Mouse (Mus musculus): ENCODE results near the gene Zpr1. TPM values are rescaled to one million over a fixed set of nuclear protein-coding genes. Genes with fewer than 3 reads are reported as not detected.

Zpr1 gene
- polyA plus RNA-seq, 1 experiment, result 64.6 TPM

DNA sequence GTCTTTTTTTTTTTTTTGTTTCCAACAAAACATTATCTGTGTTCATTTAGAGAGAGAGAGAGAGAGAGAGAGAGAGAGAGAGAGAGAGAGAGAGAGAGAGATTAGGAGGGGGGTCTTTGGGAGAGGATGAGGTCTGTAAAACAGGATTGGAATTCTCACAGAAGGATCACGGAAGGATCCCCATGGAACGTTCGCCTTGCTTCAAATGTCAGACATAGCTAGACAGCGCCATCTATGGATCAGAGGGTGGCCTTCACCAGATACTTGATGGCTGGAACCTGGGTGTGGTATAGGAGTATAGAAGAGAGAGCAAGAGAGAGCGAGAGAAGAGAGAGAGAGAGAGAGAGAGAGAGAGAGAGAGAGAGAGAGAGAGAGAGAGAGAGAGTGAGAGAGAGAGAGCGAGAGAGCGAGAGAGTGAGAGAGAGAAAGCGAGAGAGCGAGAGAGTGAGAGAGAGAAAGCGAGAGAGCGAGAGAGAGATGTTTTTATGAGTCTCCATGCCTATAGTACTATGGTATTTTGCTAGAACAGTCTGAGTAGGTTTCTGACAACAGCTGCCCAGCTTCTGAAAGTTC lies 26.0 kb upstream of the Zpr1 start:
- 38% methylated on average over 11 of the region's 11 CpGs for WGBS
- TF ChIP-seq CTCF (IDR thresholded peaks at IDR 0.05; ENCODE audit: control insufficient read depth, insufficient read depth, low read length), result peak; percentile 69
- TF ChIP-seq POLR2A (IDR thresholded peaks at IDR 0.05; ENCODE audit: borderline replicate concordance, control insufficient read depth, low read depth, low read length), result no peak

GRCm38 (mm10) chr9:46256177-46256576 lies 16.7 kb upstream of the Zpr1 start:
- WGBS, result 83% methylated on average over 7 of the region's 7 CpGs
- Histone ChIP-seq H3K27ac (ENCODE audit: control insufficient read depth, insufficient read depth, low read depth, low read length, poor library complexity) (no peak overlapping the region), H3K4me3 (replicated peaks; ENCODE audit: control insufficient read depth, low read depth, low read length) (no peak overlapping the region), H3K4me1 (ENCODE audit: control insufficient read depth, insufficient read depth, low read length) (peaks cover 2% of the 10 kb centered on the region; the same call in 1 of the 2 replicates)
- TF ChIP-seq CTCF (IDR thresholded peaks at IDR 0.05; ENCODE audit: control insufficient read depth, insufficient read depth, low read length), result no peak
- no peak for TF ChIP-seq POLR2A (IDR thresholded peaks at IDR 0.05; ENCODE audit: borderline replicate concordance, control insufficient read depth, low read depth, low read length)

More for the DNA sequence above, 26.0 kb upstream of the Zpr1 start:
- Histone ChIP-seq H3K4me1 (ENCODE audit: control insufficient read depth, insufficient read depth, low read length) (no peaks in the 10 kb centered on the region), H3K27ac (ENCODE audit: control insufficient read depth, insufficient read depth, low read depth, low read length, poor library complexity) (no peak overlapping the region), H3K4me3 (replicated peaks; ENCODE audit: control insufficient read depth, low read depth, low read length) (no peak overlapping the region)

- Histone ChIP-seq H3K4me1 (ENCODE audit: control insufficient read depth, insufficient read depth, low read length) (peaks cover 2% of the 10 kb centered on the region; the same call in 1 of the 2 replicates), H3K4me3 (replicated peaks; ENCODE audit: control insufficient read depth, low read depth, low read length) (no peak overlapping the region), H3K27ac (ENCODE audit: control insufficient read depth, insufficient read depth, low read depth, low read length, poor library complexity) (no peak overlapping the region)
- TF ChIP-seq POLR2A (IDR thresholded peaks at IDR 0.05; ENCODE audit: borderline replicate concordance, control insufficient read depth, low read depth, low read length) (no peak), CTCF (IDR thresholded peaks at IDR 0.05; ENCODE audit: control insufficient read depth, insufficient read depth, low read length) (no peak)
- WGBS, result 58% methylated on average over 10 of the region's 10 CpGs
These were observed 16.0 kb upstream of the Zpr1 start for GRCm38 (mm10) chr9:46256658-46257385.

DNA sequence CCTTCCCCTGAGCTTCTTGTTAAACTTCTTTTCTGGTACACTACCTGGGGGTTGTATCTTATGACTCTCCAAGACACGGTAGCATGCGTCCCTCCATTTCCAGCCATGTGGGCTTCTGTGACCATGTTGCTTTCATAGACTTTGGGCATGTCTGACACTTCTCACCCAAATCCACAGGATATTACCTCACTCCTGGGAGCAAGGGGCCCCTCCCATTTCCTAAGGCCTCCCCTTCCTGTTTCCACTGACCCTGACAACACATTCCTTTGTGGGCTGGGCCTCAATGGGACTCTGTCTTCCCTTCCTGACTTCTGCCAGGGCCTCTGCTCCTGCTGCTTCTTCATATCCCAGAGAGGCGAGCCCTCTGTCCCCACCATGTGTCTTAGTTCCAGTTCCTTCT lies 15.3 kb upstream of the Zpr1 start:
- Histone ChIP-seq H3K27ac (ENCODE audit: control insufficient read depth, insufficient read depth, low read depth, low read length, poor library complexity) (no peak overlapping the region; the same call in 1 of the 2 replicates), H3K4me1 (ENCODE audit: control insufficient read depth, insufficient read depth, low read length) (peaks cover 2% of the 10 kb centered on the region; the same call in 1 of the 2 replicates), H3K4me3 (replicated peaks; ENCODE audit: control insufficient read depth, low read depth, low read length) (no peak overlapping the region)
- TF ChIP-seq CTCF (IDR thresholded peaks at IDR 0.05; ENCODE audit: control insufficient read depth, insufficient read depth, low read length) (no peak), POLR2A (IDR thresholded peaks at IDR 0.05; ENCODE audit: borderline replicate concordance, control insufficient read depth, low read depth, low read length) (no peak)
- 65% methylated on average over 3 of the region's 3 CpGs for WGBS

DNA sequence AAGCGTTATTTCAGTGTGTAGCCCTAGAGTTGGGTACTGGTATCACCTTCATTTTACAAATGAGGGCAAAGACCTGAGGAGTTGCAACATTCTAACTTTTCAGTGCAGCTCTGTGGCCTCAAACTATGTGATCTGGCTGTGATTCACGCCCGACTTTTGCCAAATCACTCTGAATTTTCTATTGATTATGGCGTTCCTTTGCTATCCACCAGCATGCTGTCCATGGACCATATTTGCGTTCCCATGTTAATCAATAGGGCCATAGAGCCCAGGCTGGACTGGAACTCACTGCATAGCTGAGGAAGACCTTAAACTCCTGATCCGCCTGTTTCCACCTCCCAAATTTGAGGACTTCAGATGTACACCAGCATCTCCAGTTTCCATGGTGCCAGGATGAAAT lies 13.8 kb upstream of the Zpr1 start:
- H3K4me1 ChIP-seq (ENCODE audit: control insufficient read depth, insufficient read depth, low read length), result peaks cover 2% of the 10 kb centered on the region; the same call in 1 of the 2 replicates
- TF ChIP-seq POLR2A (IDR thresholded peaks at IDR 0.05; ENCODE audit: borderline replicate concordance, control insufficient read depth, low read depth, low read length) (no peak), CTCF (IDR thresholded peaks at IDR 0.05; ENCODE audit: control insufficient read depth, insufficient read depth, low read length) (no peak)
- no peak overlapping the region for H3K4me3 ChIP-seq (replicated peaks; ENCODE audit: control insufficient read depth, low read depth, low read length)
- H3K27ac ChIP-seq (ENCODE audit: control insufficient read depth, insufficient read depth, low read depth, low read length, poor library complexity), result no peak overlapping the region
- WGBS, result 84% methylated on average over 6 of the region's 6 CpGs

DNA sequence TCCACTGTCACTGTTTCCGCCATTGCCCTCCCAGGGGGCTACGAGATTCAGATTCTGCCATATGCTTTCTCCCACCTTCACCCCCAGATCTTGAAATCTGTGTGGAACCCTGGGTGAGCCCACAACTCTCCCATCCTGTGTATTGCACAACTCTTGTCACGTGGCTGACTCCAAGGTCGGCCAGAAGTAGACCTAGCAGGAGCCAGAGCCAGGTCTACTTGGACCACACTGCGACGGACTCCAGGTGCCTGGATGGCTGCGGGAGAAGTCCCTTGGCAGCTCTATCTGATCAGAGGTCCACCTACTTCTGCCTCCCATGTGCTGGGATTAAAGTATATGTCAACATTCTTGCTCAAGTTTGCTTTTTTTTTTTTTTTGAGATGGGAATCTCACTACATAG lies 11.7 kb upstream of the Zpr1 start:
- 63% methylated on average over 7 of the region's 7 CpGs for WGBS
- TF ChIP-seq POLR2A (IDR thresholded peaks at IDR 0.05; ENCODE audit: borderline replicate concordance, control insufficient read depth, low read depth, low read length), result no peak
- no peak for TF ChIP-seq CTCF (IDR thresholded peaks at IDR 0.05; ENCODE audit: control insufficient read depth, insufficient read depth, low read length)
- Histone ChIP-seq H3K4me3 (replicated peaks; ENCODE audit: control insufficient read depth, low read depth, low read length) (no peak overlapping the region), H3K4me1 (ENCODE audit: control insufficient read depth, insufficient read depth, low read length) (peaks cover 2% of the 10 kb centered on the region; the same call in 1 of the 2 replicates), H3K27ac (ENCODE audit: control insufficient read depth, insufficient read depth, low read depth, low read length, poor library complexity) (no peak overlapping the region)

DNA sequence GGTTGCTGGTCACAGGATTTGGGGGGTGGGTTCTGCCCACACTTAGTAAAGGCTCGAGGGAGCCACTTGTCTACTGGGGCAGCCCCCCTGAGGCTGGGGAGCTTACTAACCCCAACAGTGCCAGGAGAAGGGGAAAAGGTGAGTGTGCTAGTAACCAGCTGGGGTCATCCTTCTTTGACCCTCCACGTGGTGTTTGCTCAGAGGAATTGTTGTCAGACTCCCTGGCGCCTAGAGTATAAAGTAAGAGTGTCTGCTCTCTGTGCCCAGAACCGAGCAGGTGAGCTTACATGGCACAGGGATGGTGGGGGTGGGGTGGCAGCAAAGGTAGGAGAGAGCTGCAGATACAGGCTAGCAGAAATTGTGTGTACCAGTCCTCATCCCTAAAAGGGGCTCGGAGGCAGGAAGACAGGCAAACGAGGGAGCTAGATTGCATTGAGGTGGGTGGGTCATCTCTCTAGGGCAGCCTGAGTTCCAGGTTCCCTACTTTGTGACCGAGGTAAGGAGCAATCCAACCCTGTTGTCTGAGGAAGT lies 4.5 kb upstream of the Zpr1 start, which contains the start of gene Apoa5:
Gene Apoa5 (plus strand): TSS at position 291 of the 531 bp plus-strand sequence.
- 55% methylated on average over 7 of the region's 7 CpGs for WGBS
- no peaks in the 10 kb centered on the region; the same call in 1 of the 2 replicates for H3K4me1 ChIP-seq (ENCODE audit: control insufficient read depth, insufficient read depth, low read length)
- no peak within 1 kb of the TSS for H3K27ac ChIP-seq (ENCODE audit: control insufficient read depth, insufficient read depth, low read depth, low read length, poor library complexity)
- TF ChIP-seq CTCF (IDR thresholded peaks at IDR 0.05; ENCODE audit: control insufficient read depth, insufficient read depth, low read length), result no peak
- no peak for TF ChIP-seq POLR2A (IDR thresholded peaks at IDR 0.05; ENCODE audit: borderline replicate concordance, control insufficient read depth, low read depth, low read length)
- H3K4me3 ChIP-seq (replicated peaks; ENCODE audit: control insufficient read depth, low read depth, low read length), result no peak within 1 kb of the TSS

DNA sequence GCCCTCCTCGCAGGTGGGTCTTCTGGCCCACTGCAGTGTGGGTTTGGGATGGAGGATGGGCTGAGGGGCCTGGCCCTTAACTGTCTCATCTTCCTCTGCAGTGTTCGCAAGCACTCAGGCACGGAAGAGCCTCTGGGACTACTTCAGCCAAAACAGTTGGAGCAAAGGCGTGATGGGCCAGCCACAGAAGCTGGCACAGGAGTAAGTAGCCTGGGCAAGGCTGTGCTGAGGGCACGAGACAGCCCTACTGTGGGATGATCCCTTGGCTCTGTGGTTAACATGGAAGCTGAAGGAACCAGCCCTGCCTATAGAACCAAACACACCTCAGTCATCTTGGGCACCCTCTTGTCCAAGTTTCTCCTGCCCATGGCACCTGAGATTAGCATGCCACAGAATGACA lies 3.7 kb upstream of the Zpr1 start:
- H3K4me1 ChIP-seq (ENCODE audit: control insufficient read depth, insufficient read depth, low read length), result peaks cover 1% of the 10 kb centered on the region; the same call in 1 of the 2 replicates
- H3K4me3 ChIP-seq (replicated peaks; ENCODE audit: control insufficient read depth, low read depth, low read length), result no peak overlapping the region
- no peak overlapping the region for H3K27ac ChIP-seq (ENCODE audit: control insufficient read depth, insufficient read depth, low read depth, low read length, poor library complexity)
- 71% methylated on average over 5 of the region's 5 CpGs for WGBS
- no peak for TF ChIP-seq POLR2A (IDR thresholded peaks at IDR 0.05; ENCODE audit: borderline replicate concordance, control insufficient read depth, low read depth, low read length)
- TF ChIP-seq CTCF (IDR thresholded peaks at IDR 0.05; ENCODE audit: control insufficient read depth, insufficient read depth, low read length), result no peak
